Mouse (Mus musculus) liver, embryonic 13.5 days (tissue): ENCODE measurements at regions not wholly inside any gene's neighbourhood (a gene's known extent, or its start where the extent isn't known, plus 50 kb on each side); places are given as distances from the start of the nearest gene placed in this dataset.

Experiments used
- ATAC-seq: fragments of 200-750 bp; cut with Nextera tagmentation; 2 replicates; pipeline ENCODE4 v1.8.0; 2017; ENCODE audit warnings: low read depth, mild to moderate bottlenecking, moderate number of reproducible peaks, moderate library complexity
- DNase-seq: peaks from one replicate; pipeline ENCODE4 v3.0.0; 2022
- H3K27ac ChIP-seq: fragments of 300-500 bp; sonication (generic); 2 replicates; pipeline ENCODE4 v1.5.1; 2015; ENCODE audit warnings: moderate library complexity, mild to moderate bottlenecking, inconsistent platforms
- H3K27me3 ChIP-seq: fragments of 300-500 bp; sonication (generic); 2 replicates; pipeline ENCODE4 v1.6.1; 2015; ENCODE audit warnings: mild to moderate bottlenecking, inconsistent platforms
- H3K36me3 ChIP-seq: fragments of 300-500 bp; sonication (generic); 2 replicates; pipeline ENCODE4 v1.6.1; 2015; ENCODE audit warnings: mild to moderate bottlenecking, inconsistent platforms
- H3K4me1 ChIP-seq: fragments of 300-500 bp; sonication (generic); replicated peaks from 2 replicates; pipeline ENCODE4 v1.6.1; 2015; ENCODE audit warnings: inconsistent platforms
- H3K4me2 ChIP-seq: fragments of 300-500 bp; sonication (generic); 2 replicates; pipeline ENCODE4 v1.6.1; 2015; ENCODE audit warnings: inconsistent platforms, mild to moderate bottlenecking, moderate library complexity
- H3K4me3 ChIP-seq: fragments of 300-500 bp; sonication (generic); replicated peaks from 2 replicates; pipeline ENCODE4 v1.5.1; 2015; ENCODE audit warnings: mild to moderate bottlenecking, inconsistent platforms
- H3K9ac ChIP-seq: fragments of 300-500 bp; sonication (generic); 2 replicates; pipeline ENCODE4 v1.6.1; 2015; ENCODE audit warnings: mild to moderate bottlenecking, inconsistent platforms
- H3K9me3 ChIP-seq: fragments of 300-500 bp; sonication (generic); replicated peaks from 2 replicates; pipeline ENCODE4 v1.6.1; 2016; ENCODE audit warnings: inconsistent platforms
- WGBS: fragments of 180-500 bp; shearing (Covaris S2); methylation state at CpG from one replicate; pipeline ENCODE4 v1.1.7; 2015; ENCODE audit not compliant: insufficient replicate concordance; 5-methylcytosine and 5-hydroxymethylcytosine counted together

GRCm38 (mm10) chr2:137468769-137469168 is 352.3 kb upstream of the Jag1 start:
- Histone ChIP-seq H3K9ac (no peak overlapping the region), H3K4me3 (no peak overlapping the region), H3K4me2 (no peak overlapping the region), H3K36me3 (no peaks in the 10 kb centered on the region), H3K4me1 (no peaks in the 10 kb centered on the region), H3K27me3 (no peaks in the 10 kb centered on the region), H3K9me3 (no peaks in the 10 kb centered on the region), H3K27ac (no peak overlapping the region)
- ATAC-seq (no peak), DNase-seq (no peak)
- 24% methylated on average over 1 of the region's 1 CpGs for WGBS

- H3K9me3 ChIP-seq = no peaks in the 10 kb centered on the region
- no peak overlapping the region for H3K9ac ChIP-seq
- WGBS = 60% methylated on average over 4 of the region's 4 CpGs
- no peaks in the 10 kb centered on the region for H3K27me3 ChIP-seq
- no peak for DNase-seq
- H3K4me1 ChIP-seq = no peaks in the 10 kb centered on the region
- no peaks in the 10 kb centered on the region for H3K36me3 ChIP-seq
- no peak overlapping the region for H3K4me2 ChIP-seq
- no peak overlapping the region for H3K27ac ChIP-seq
- no peak overlapping the region for H3K4me3 ChIP-seq
- no peak for ATAC-seq
These were observed 340.8 kb upstream of the Jag1 start for GRCm38 (mm10) chr2:137457061-137457753.

- DNase-seq = no peak
- Histone ChIP-seq H3K4me1 (no peaks in the 10 kb centered on the region), H3K27me3 (no peaks in the 10 kb centered on the region), H3K36me3 (no peaks in the 10 kb centered on the region), H3K4me3 (no peak overlapping the region), H3K9ac (no peak overlapping the region), H3K4me2 (no peak overlapping the region), H3K9me3 (no peaks in the 10 kb centered on the region), H3K27ac (no peak overlapping the region)
- WGBS = 56% methylated on average over 3 of the region's 3 CpGs
- no peak for ATAC-seq
These were observed 340.0 kb upstream of the Jag1 start for GRCm38 (mm10) chr2:137456436-137456835.

GRCm38 (mm10) chr2:137446919-137447318 is 330.5 kb upstream of the Jag1 start:
- Histone ChIP-seq H3K9ac (no peak overlapping the region), H3K27me3 (no peaks in the 10 kb centered on the region), H3K4me1 (no peaks in the 10 kb centered on the region), H3K4me3 (no peak overlapping the region), H3K36me3 (no peaks in the 10 kb centered on the region), H3K27ac (no peak overlapping the region), H3K4me2 (no peak overlapping the region), H3K9me3 (no peaks in the 10 kb centered on the region)
- ATAC-seq (no peak), DNase-seq (no peak)
- 67% methylated on average over 7 of the region's 7 CpGs for WGBS

GRCm38 (mm10) chr2:137437741-137438140 is 321.3 kb upstream of the Jag1 start:
- H3K27me3 ChIP-seq = no peaks in the 10 kb centered on the region
- H3K9ac ChIP-seq = no peak overlapping the region
- 63% methylated on average over 5 of the region's 5 CpGs for WGBS
- DNase-seq = no peak
- no peak overlapping the region for H3K27ac ChIP-seq
- no peak for ATAC-seq
- H3K4me2 ChIP-seq = no peak overlapping the region
- no peaks in the 10 kb centered on the region; the same call in 1 of the 2 replicates for H3K9me3 ChIP-seq
- no peak overlapping the region for H3K4me3 ChIP-seq
- no peaks in the 10 kb centered on the region for H3K4me1 ChIP-seq
- H3K36me3 ChIP-seq = no peaks in the 10 kb centered on the region

GRCm38 (mm10) chr2:137436161-137436560 is 319.7 kb upstream of the Jag1 start:
- Histone ChIP-seq H3K4me2 (no peak overlapping the region), H3K9me3 (no peaks in the 10 kb centered on the region; the same call in 1 of the 2 replicates), H3K9ac (no peak overlapping the region), H3K27ac (no peak overlapping the region), H3K36me3 (no peaks in the 10 kb centered on the region), H3K27me3 (no peaks in the 10 kb centered on the region), H3K4me3 (no peak overlapping the region), H3K4me1 (no peaks in the 10 kb centered on the region)
- 55% methylated on average over 4 of the region's 4 CpGs for WGBS
- ATAC-seq (no peak), DNase-seq (no peak)

- DNase-seq (no peak), ATAC-seq (no peak)
- no peaks in the 10 kb centered on the region for H3K9me3 ChIP-seq
- H3K36me3 ChIP-seq = no peaks in the 10 kb centered on the region
- no peaks in the 10 kb centered on the region for H3K4me1 ChIP-seq
- no peak overlapping the region for H3K4me2 ChIP-seq
- 42% methylated on average over 3 of the region's 3 CpGs for WGBS
- H3K9ac ChIP-seq = no peak overlapping the region
- no peak overlapping the region for H3K27ac ChIP-seq
- H3K4me3 ChIP-seq = no peak overlapping the region
- H3K27me3 ChIP-seq = no peaks in the 10 kb centered on the region
These were observed 306.2 kb upstream of the Jag1 start for GRCm38 (mm10) chr2:137422656-137423055.

GRCm38 (mm10) chr2:137419678-137420077 is 303.2 kb upstream of the Jag1 start:
- no peak overlapping the region for H3K27ac ChIP-seq
- no peak overlapping the region for H3K4me3 ChIP-seq
- 31% methylated on average over 4 of the region's 4 CpGs for WGBS
- ATAC-seq (no peak), DNase-seq (no peak)
- H3K9me3 ChIP-seq = no peaks in the 10 kb centered on the region
- no peaks in the 10 kb centered on the region for H3K36me3 ChIP-seq
- no peaks in the 10 kb centered on the region for H3K27me3 ChIP-seq
- no peak overlapping the region for H3K4me2 ChIP-seq
- no peak overlapping the region for H3K9ac ChIP-seq
- no peaks in the 10 kb centered on the region for H3K4me1 ChIP-seq

GRCm38 (mm10) chr2:137417691-137418090 is 301.2 kb upstream of the Jag1 start:
- DNase-seq (no peak), ATAC-seq (no peak)
- 67% methylated on average over 6 of the region's 6 CpGs for WGBS

GRCm38 (mm10) chr2:137413432-137413831 is 297.0 kb upstream of the Jag1 start:
- no peak overlapping the region for H3K9ac ChIP-seq
- no peak overlapping the region for H3K4me2 ChIP-seq
- ATAC-seq (no peak), DNase-seq (no peak)
- 62% methylated on average over 3 of the region's 3 CpGs for WGBS
- no peaks in the 10 kb centered on the region for H3K36me3 ChIP-seq
- no peaks in the 10 kb centered on the region for H3K27me3 ChIP-seq
- no peaks in the 10 kb centered on the region for H3K4me1 ChIP-seq
- no peak overlapping the region for H3K4me3 ChIP-seq
- no peaks in the 10 kb centered on the region; the same call in 1 of the 2 replicates for H3K9me3 ChIP-seq
- H3K27ac ChIP-seq = no peak overlapping the region

More at GRCm38 (mm10) chr2:137417691-137418090, 301.2 kb upstream of the Jag1 start:
- Histone ChIP-seq H3K9ac (no peak overlapping the region), H3K4me3 (no peak overlapping the region), H3K4me1 (no peaks in the 10 kb centered on the region), H3K4me2 (no peak overlapping the region), H3K27me3 (no peaks in the 10 kb centered on the region), H3K27ac (no peak overlapping the region), H3K9me3 (no peaks in the 10 kb centered on the region; the same call in 1 of the 2 replicates), H3K36me3 (no peaks in the 10 kb centered on the region)

- no peaks in the 10 kb centered on the region; the same call in 1 of the 2 replicates for H3K9me3 ChIP-seq
- ATAC-seq = no peak
- no peak overlapping the region for H3K9ac ChIP-seq
- no peak overlapping the region for H3K4me2 ChIP-seq
- no peaks in the 10 kb centered on the region for H3K36me3 ChIP-seq
- no peak overlapping the region for H3K4me3 ChIP-seq
- WGBS = 66% methylated on average over 2 of the region's 2 CpGs
- no peak for DNase-seq
- H3K4me1 ChIP-seq = no peaks in the 10 kb centered on the region
- H3K27ac ChIP-seq = no peak overlapping the region
- no peaks in the 10 kb centered on the region for H3K27me3 ChIP-seq
These were observed 293.2 kb upstream of the Jag1 start for GRCm38 (mm10) chr2:137409611-137410010.

- H3K27ac ChIP-seq = no peak overlapping the region
- no peak overlapping the region for H3K4me3 ChIP-seq
- no peaks in the 10 kb centered on the region for H3K9me3 ChIP-seq
- no peak for ATAC-seq
- DNase-seq = no peak
- H3K9ac ChIP-seq = no peak overlapping the region
- no peaks in the 10 kb centered on the region for H3K4me1 ChIP-seq
- no peak overlapping the region for H3K4me2 ChIP-seq
- no peaks in the 10 kb centered on the region for H3K36me3 ChIP-seq
- H3K27me3 ChIP-seq = no peaks in the 10 kb centered on the region
- WGBS = 53% methylated on average over 2 of the region's 2 CpGs
These were observed 291.9 kb upstream of the Jag1 start for GRCm38 (mm10) chr2:137408294-137408693.
